Mouse (Mus musculus) kidney, adult 2 months (tissue): Measurements from ENCODE around the gene Hpse.

Source experiments
- CTCF ChIP-seq: fragments of 200-500 bp; conservative IDR thresholded peaks from 2 replicates; pipeline ENCODE4 v1.5.1; 2011; ENCODE audit warnings: low read depth, mild to moderate bottlenecking, control low read depth, low read length, moderate library complexity, mixed read lengths; ENCODE audit not compliant: insufficient read depth, insufficient read length
- POLR2A ChIP-seq: fragments of 200-500 bp; IDR thresholded peaks from one replicate; pipeline ENCODE4 v1.6.1; 2011; ENCODE audit warnings: low read depth, low read length, control low read depth

GRCm38 (mm10) chr5:100761736-100762135, 42.2 kb upstream of the Hpse start:
- no peak for TF ChIP-seq CTCF
- no peak for TF ChIP-seq POLR2A
